ENCODE assay signal across 17 mouse cellular contexts in genomic region chr1:154188631-154189030, GRCm38 (mm10). TPM values are rescaled to one million over a fixed set of nuclear protein-coding genes. Genes with fewer than 3 reads are reported as not detected.
DNase-seq lines count a peak whose midpoint lies in the region; ATAC-seq and TF ChIP-seq lines count a peak whose summit lies in the region.
"Had no signal": no experiment of that assay in that cellular context is flagged by ENCODE, and none has a peak within 500 bp of the region (broad histone marks: within the 10 kb centered on the region; RNA-seq: fewer than 3 reads in every experiment).

No protein-coding gene starts in this region.

- DNase-seq in heart, postnatal 36 days: no peak
- DNase-seq in lung, postnatal 0 days (ENCODE audit: low spot score): no peak
- DNase-seq in lung, adult 2 months: no peak
- DNase-seq in embryo, embryonic 11 days: peak; percentile 64
- no peak for DNase-seq in layer of hippocampus, adult 2 months (ENCODE audit: low spot score in 2 of 2)
- DNase-seq: adrenal gland, postnatal 36 days; B cell, adult 2 months; cerebellum, postnatal 36 days; gastrocnemius, adult 2 months; thymus, postnatal 36 days had no signal

- H3K4me2 ChIP-seq in heart, embryonic 11.5 days: no peak overlapping the region
- no peak overlapping the region for H3K4me2 ChIP-seq in lung, postnatal 0 days (replicated peaks; ENCODE audit: low read depth, low read length)
- no peak overlapping the region for H3K4me2 ChIP-seq in limb, embryonic 12.5 days
- H3K4me2 ChIP-seq: neural tube, embryonic 12.5 days had no signal

- WGBS in heart, embryonic 11.5 days (ENCODE audit: insufficient replicate concordance): 36% methylated on average over 4 of the region's 4 CpGs
- WGBS in lung, postnatal 0 days: 34% methylated on average over 4 of the region's 4 CpGs
- WGBS in lung, adult 2 months: 55% methylated on average over 4 of the region's 4 CpGs
- 21% methylated on average over 4 of the region's 4 CpGs for WGBS in limb, embryonic 12.5 days

- no peak overlapping the region for H3K27ac ChIP-seq in heart, embryonic 11.5 days (ENCODE audit: low read depth, low read length)
- H3K27ac ChIP-seq in lung, postnatal 0 days (ENCODE audit: low read length): no peak overlapping the region
- H3K27ac ChIP-seq in limb, embryonic 12.5 days: peak overlapping the region; percentile 78
- H3K27ac ChIP-seq in layer of hippocampus, adult 2 months: no peak overlapping the region
- H3K27ac ChIP-seq: gastrocnemius, adult 2 months; hindbrain, postnatal 0 days; neural tube, embryonic 12.5 days had no signal

- no peak for TF ChIP-seq POLR2A in lung, adult 2 months (IDR thresholded peaks at IDR 0.05; ENCODE audit: borderline replicate concordance, extremely low read depth, low read depth, low read length)

- intact Hi-C loops in heart, postnatal 36 days (cut with DNase I): loop anchor here (10.0 kb wide), 1 partner anchor 634 kb away; the partner anchor contains the start of gene Npl

- no peak overlapping the region for H3K4me3 ChIP-seq in heart, embryonic 11.5 days (ENCODE audit: low read depth, low read length)
- no peak overlapping the region for H3K4me3 ChIP-seq in lung, postnatal 0 days (ENCODE audit: low read depth, low read length)
- no peak overlapping the region for H3K4me3 ChIP-seq in lung, adult 2 months (replicated peaks; ENCODE audit: extremely low read depth, low read depth, low read length)
- H3K4me3 ChIP-seq in limb, embryonic 12.5 days (replicated peaks): no peak overlapping the region
- H3K4me3 ChIP-seq in layer of hippocampus, adult 2 months: no peak overlapping the region
- H3K4me3 ChIP-seq: gastrocnemius, adult 2 months; neural tube, embryonic 12.5 days had no signal

- no peaks in the 10 kb centered on the region for H3K27me3 ChIP-seq in heart, embryonic 11.5 days (ENCODE audit: control insufficient read depth, insufficient read depth, low read length)
- no peaks in the 10 kb centered on the region for H3K27me3 ChIP-seq in lung, postnatal 0 days (replicated peaks; ENCODE audit: insufficient read depth, low read length)
- H3K27me3 ChIP-seq in limb, embryonic 12.5 days: no peaks in the 10 kb centered on the region
- H3K27me3 ChIP-seq: neural tube, embryonic 12.5 days had no signal

- no peak for ATAC-seq in heart, embryonic 11.5 days (replicated peaks; ENCODE audit: insufficient number of reproducible peaks, low FRiP score, low TSS enrichment)
- ATAC-seq in lung, postnatal 0 days: 0 out of 2 replicates have a peak, but pooled peaks have one; percentile 4
- peak; percentile 48; the same call in 1 of the 2 replicates for ATAC-seq in limb, embryonic 12.5 days (ENCODE audit: insufficient number of reproducible peaks, insufficient read depth, low FRiP score, low TSS enrichment, low read depth)
- no peak for ATAC-seq in megakaryocyte progenitor cell, adult 5-6 weeks (replicated peaks; ENCODE audit: poor library complexity)
- ATAC-seq: hindbrain, postnatal 0 days had no signal

- no peak for TF ChIP-seq CTCF in lung, postnatal 0 days (IDR thresholded peaks at IDR 0.05)
- TF ChIP-seq CTCF in lung, adult 2 months (IDR thresholded peaks at IDR 0.05; ENCODE audit: insufficient read depth, low read length): no peak
- no peak for TF ChIP-seq CTCF in layer of hippocampus, adult 2 months (conservative IDR thresholded peaks at IDR 0.05)

- 0 out of 2 replicates have a peak overlapping the region, but pooled peaks have one; percentile 22 for H3K9ac ChIP-seq in heart, embryonic 11.5 days (ENCODE audit: low read depth, low read length)
- H3K9ac ChIP-seq in lung, postnatal 0 days (replicated peaks; ENCODE audit: low read depth): no peak overlapping the region
- H3K9ac ChIP-seq in limb, embryonic 12.5 days (replicated peaks): no peak overlapping the region
- H3K9ac ChIP-seq: neural tube, embryonic 12.5 days had no signal

- no peaks in the 10 kb centered on the region for H3K36me3 ChIP-seq in heart, embryonic 11.5 days (ENCODE audit: control insufficient read depth, insufficient read depth, low read length)
- no peaks in the 10 kb centered on the region for H3K36me3 ChIP-seq in lung, postnatal 0 days (ENCODE audit: insufficient read depth, low read length)
- no peaks in the 10 kb centered on the region for H3K36me3 ChIP-seq in limb, embryonic 12.5 days
- H3K36me3 ChIP-seq: neural tube, embryonic 12.5 days had no signal

- H3K4me1 ChIP-seq in heart, embryonic 11.5 days (ENCODE audit: control insufficient read depth, insufficient read depth, low read length): no peaks in the 10 kb centered on the region
- no peaks in the 10 kb centered on the region for H3K4me1 ChIP-seq in lung, postnatal 0 days (ENCODE audit: insufficient read depth, low read depth, low read length)
- H3K4me1 ChIP-seq in lung, adult 2 months (ENCODE audit: control insufficient read depth, insufficient read depth, low read length): no peaks in the 10 kb centered on the region
- H3K4me1 ChIP-seq in limb, embryonic 12.5 days (replicated peaks): peaks cover 25% of the 10 kb centered on the region

- no peaks in the 10 kb centered on the region for H3K9me3 ChIP-seq in heart, embryonic 11.5 days (replicated peaks; ENCODE audit: control insufficient read depth, low read length)
- H3K9me3 ChIP-seq in lung, postnatal 0 days (ENCODE audit: low read length): no peaks in the 10 kb centered on the region
- H3K9me3 ChIP-seq in limb, embryonic 12.5 days: no peaks in the 10 kb centered on the region
- H3K9me3 ChIP-seq: neural tube, embryonic 12.5 days had no signal

- TF ChIP-seq EP300 in lung, postnatal 0 days (IDR thresholded peaks at IDR 0.05): no peak

RNA-seq across cellular contexts. Expression of gene Zfp648, which starts 12.4 kb away (rescaled TPM):
- polyA plus RNA-seq in heart, embryonic 11.5 days (2014; fragmentation: Nextera tagmentation; extraction: Ambion mirVana): not detected in 2 replicates
- total RNA-seq in heart, postnatal 36 days (2021): not detected
- not detected in 2 replicates for polyA plus RNA-seq in lung, postnatal 0 days (2015; fragmentation: Nextera tagmentation; extraction: Ambion mirVana)
- 0.06 TPM in 1 of 2 replicates, not detected in the other for polyA plus RNA-seq in lung, adult 2 months (2012; rRNA removed)
- 0.56 and 0.76 TPM in 2 replicates for polyA plus RNA-seq in limb, embryonic 12.5 days (2016; fragmentation: Nextera tagmentation; extraction: Ambion mirVana)
- total RNA-seq in layer of hippocampus, adult 2 months (2021): under 1 TPM; 0.37 to 0.44 TPM
- not detected in 2 replicates for total RNA-seq in megakaryocyte progenitor cell, adult 5-6 weeks (2015)
- total RNA-seq in megakaryocyte progenitor cell, adult 5-6 weeks (2017): 0.25 TPM in 1 of 2 replicates, not detected in the other
- total RNA-seq: ES-E14; gastrocnemius, adult 2 months had no signal
- polyA plus RNA-seq: liver, embryonic 16.5 days had no signal

Comparison
In these comparisons a context has a peak if more than half of its experiments do, and no peak if none do; other contexts are left out.
1. ATAC-seq: peak in lung, postnatal 0 days (single experiment) and limb, embryonic 12.5 days (single experiment); none in heart, embryonic 11.5 days (single experiment) and megakaryocyte progenitor cell, adult 5-6 weeks (single experiment).